Mouse (Mus musculus): ENCODE measurements around the gene Slc7a5.

- TF ChIP-seq CTCF (conservative IDR thresholded peaks at IDR 0.05; ENCODE audit: insufficient read depth, insufficient read length, low read depth, low read length) (no peak), POLR2A (IDR thresholded peaks at IDR 0.05; ENCODE audit: low read depth, low read length) (no peak)
Measured at GRCm38 (mm10) chr8:121875517-121875916, 32.0 kb downstream of the Slc7a5 start.
